Mouse (Mus musculus) spleen, adult 2 months (tissue): Measurements from ENCODE around the gene Cbfb.

Experiments used
- CTCF ChIP-seq: fragments of 200-500 bp; IDR thresholded peaks from 2 replicates; pipeline ENCODE4 v1.5.1; 2011; ENCODE audit warnings: mild to moderate bottlenecking, inconsistent platforms; ENCODE audit not compliant: insufficient read depth, insufficient read length, insufficient replicate concordance; ENCODE audit errors: extremely low read depth
- POLR2A ChIP-seq: fragments of 200-500 bp; IDR thresholded peaks from 2 replicates; pipeline ENCODE4 v1.6.1; 2011; ENCODE audit warnings: low read depth, low read length, inconsistent platforms

DNA sequence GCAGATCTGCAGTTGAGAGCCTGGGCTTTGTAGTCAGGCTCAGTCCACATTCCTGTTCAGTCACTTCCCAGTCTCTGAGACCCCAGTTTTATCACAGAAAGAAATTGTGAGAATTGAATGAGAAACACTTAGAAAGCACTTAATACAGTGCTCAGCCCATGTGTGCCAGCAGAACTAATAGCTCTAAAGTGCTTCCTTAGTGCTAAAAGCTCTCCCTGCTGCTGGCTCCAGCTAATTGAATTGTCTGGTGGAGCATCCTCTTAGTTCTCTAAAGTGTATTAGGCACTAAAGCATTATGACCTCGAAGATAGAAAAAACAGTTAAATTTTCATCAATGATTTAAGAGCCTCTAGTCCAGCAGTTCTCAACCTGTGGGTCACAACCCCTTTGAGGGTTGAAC lies 35.3 kb downstream of the Cbfb start:
- no peak for TF ChIP-seq POLR2A
- TF ChIP-seq CTCF = no peak
